Mouse (Mus musculus) thymus, postnatal 10 days (tissue): ENCODE results near the gene Npy4r.
A peak's percentile ranks its signal among the peaks of the same experiment; 100 is the strongest.

Experiments used
- DNase-seq, 2 experiments: peaks; one replicate each; pipeline ENCODE4 v3.0.0; 2021; ENCODE audit warnings: low spot score in 2 of 2

Gene Npy4r

DNA sequence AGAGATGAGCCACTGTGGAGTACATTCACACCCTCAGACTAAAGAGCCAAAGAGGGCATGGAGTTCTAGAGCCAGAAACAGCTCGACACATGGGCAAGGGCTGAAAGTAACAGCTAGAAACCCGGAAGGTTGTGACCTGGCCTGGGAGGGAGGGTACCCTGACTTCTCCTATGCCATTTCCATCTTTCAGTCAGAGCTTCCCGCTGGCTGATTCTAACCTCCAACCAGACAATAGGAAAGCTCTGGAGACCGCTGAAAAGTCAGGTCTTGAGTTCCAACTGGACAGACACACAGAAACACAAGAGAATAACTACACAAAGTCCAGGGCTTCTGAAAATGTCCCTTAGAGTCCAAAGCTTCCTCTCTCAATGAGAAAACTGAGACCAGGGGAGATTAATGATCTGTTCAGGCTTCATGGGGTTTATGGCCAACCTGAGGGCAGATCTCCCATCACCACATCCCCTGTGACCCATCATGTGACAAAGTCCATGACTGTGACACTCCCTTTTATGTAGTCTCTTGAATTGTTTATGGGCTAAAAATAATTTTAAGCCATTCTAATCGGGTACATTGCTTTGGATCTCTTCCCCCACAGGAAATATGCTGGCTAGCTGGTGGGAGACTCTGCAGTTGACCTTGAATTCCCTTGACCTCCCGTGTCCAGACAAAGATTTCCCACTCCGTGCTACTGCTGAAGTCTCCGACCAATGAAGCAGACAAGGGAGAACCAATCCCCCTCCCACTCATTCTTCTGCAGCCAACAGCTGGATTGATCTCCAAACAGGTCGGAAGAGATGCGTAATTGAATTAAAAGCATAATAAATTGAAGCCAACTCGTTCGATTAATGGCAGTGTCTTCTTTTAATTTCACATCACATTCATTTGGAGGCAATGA lies 32.0 kb downstream of the Npy4r start:
- DNase-seq = no peak

DNA sequence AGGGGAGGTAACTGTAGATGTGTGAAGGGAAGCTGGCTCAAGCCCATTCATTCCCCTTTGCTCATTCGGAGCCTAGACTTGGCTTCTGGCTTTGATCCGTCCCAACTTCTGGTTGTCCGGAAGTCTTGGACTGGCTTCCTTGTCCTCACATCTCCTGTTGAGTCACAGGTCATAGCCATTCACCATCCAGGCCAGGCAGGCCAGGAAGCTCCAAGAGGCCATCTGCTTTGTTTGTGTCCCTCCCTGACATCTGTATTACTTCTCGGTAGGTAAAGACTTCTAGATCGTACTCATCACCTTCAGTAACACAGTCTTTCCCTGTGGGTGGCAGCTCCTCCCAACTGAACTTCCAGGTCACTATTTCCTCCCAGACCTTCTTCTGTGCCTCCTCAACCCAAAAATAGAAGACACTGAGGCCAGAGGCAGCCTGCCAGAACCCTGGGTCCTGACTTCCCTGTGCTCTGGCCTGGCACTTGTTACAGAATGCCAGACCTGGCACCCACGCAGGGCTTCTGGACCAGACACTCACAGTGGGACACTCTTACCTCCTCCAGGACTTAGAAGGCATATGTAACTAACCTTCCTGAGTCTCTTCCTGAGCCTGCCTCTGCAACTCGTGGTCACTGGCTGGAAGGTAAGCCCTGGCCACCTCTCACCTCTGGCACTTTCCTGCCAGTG lies 33.1 kb downstream of the Npy4r start:
- DNase-seq = no peak

DNA sequence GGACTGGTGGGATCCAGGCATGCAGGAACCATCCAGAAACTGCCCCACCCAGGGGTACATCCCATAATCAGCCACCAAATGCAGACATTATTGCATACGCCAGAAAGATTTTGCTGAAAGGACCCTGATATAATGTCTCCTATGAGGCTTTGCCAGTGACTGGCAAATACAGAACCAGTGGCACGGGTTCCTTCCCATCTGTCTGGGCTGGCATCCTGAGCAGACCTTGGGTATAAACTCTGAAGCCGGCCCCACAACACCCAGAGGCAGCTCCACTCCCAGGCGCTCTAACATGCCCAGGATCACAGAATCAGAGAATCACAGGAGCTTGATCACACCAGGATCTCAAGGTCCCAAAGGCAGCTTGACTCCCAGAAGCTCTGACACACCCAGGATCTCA lies 38.0 kb downstream of the Npy4r start:
- DNase-seq = no peak

DNA sequence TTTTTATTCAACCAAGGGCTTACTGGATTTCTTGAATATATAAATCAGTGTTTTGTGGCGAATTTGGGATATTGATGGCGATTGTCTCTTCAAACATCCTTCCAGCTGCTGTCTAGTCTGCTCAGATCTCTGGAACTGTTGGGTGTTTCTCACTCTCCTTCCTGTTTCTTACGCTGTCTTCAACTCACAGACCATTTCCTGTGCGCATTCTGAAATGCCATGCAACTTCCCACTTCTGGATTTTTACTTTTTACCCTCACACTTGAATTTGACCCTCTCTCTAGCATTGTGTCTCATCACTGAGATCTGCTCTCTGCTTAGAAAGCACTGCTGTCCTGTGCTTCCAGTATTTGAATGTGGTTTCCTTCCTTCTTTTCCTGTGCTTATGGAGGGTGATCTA lies 44.7 kb downstream of the Npy4r start:
- DNase-seq = no peak

DNA sequence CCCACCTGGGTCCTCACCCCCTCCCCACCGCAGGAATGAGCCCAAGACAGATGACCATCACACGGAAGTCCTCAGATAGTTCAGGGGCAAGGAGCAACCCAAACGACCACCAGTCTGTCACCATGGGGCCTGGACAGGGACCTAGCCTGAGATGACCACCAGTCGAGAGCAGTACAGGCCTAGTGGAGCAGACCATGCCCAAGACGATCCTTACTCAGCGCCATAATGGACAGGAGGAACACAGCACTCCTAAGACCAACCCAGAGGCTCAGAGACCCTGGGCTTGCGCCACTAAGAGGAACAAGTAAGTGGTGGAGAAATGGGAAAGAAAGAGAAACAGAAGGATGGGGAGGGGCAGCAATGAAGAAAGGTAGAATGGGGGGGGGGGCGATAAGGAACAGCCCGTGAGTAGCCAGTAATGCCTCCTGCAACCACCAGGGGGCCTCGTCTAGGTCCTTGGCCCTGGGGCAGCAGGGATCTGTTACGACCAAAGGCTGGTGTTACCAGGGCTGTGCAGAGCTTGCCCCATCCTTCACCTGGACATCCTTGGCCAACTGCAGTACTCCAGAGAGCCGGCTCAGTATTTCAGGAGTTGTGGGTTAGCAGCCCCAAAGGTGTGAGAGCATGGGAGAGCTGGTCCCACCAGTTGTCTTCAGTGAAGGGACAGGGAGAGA lies 45.8 kb downstream of the Npy4r start:
- peak in 1 of 2 experiments; percentile 40 for DNase-seq

DNA sequence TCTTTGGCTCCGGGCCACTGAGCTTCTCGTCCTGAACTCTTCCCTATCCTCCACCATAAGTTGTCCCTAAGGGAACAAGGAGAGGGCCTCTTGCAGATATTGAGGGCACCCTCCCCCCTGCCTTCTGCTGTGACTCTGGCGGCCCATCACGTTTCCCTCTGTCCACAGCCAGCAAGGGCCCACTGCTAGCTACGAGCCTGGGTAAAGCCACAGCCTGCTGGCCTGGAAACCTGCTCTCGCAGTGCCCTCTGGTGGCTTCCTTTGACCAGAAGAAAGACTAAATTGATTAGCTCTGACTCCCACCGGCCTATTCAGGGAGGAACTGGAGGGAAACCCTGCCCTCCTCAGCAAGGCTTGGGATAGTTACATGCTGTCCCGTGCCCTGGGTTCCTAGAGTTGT lies 47.4 kb downstream of the Npy4r start:
- DNase-seq = peak in 1 of 2 experiments; percentile 10

DNA sequence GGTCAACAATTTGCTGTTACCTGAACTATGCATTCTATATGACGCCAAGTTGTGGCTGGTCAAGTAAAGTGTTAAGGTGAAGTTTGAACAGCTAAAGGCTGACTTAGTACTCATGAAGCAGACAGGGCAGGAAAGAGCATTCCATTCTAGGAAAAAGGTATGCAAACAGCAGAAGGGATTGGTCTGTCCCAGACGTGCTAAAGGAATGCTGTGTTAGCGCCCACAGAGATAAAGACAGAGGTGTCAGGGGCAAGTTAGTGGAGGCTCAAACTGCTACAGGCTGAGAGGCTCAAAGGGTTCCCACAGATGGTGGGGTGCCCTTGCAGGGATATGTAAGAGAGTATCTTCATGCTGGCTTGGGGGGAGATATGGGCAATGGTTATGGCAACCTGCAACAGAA lies 48.4 kb downstream of the Npy4r start:
- no peak for DNase-seq

DNA sequence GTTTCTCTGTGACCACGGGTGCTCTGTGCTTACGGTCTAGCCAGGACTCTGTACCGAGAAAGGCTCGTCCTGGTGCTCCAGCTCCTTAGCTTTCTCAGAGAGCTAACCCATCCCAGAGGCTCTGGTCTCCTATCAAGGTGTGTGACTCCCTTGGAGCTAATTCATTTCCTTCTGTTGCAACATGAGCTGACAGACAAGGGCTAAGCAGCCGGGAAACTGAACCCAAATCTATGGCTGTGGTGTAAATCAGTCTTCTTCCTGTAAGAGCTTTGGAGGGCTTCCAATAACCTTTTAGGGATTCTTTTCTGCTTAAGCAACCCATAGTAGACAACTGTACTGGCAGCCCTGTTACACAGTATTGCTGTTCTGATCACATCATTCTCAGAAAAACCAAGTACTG lies 49.7 kb downstream of the Npy4r start, which contains the start of gene A630023A22Rik:
TSS of gene A630023A22Rik (minus strand) at position 154 of the 400 bp plus-strand sequence.
- DNase-seq = no peak

DNA sequence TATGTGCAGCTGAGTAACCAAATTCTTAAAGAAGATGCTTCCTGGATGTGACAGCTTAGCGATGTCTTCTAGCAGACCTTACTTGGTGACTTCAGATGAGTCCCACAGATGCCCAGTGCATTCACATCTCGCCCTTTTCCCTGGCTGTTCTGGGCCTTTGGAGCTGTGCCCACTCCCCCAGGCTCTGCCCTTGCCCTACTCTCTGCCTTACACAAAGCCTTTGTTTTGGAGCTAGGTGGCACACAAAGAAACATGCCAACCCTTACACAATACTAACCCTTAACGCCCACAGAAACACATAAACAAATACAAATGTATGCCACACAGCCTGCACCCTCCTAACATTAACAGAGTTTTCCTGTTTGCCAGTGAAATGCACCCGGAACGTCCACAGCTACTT lies 56.1 kb downstream of the Npy4r start:
- no peak for DNase-seq
